Mouse (Mus musculus): ENCODE measurements around the gene Srms. TPM values are rescaled to one million over a fixed set of nuclear protein-coding genes. Genes with fewer than 3 reads are reported as not detected.
A peak's percentile ranks its signal among the peaks of the same experiment; 100 is the strongest.
"Not testable (repeated sequence)": the region's sequence is repeated elsewhere in the genome, so short reads cannot be mapped to it uniquely, and the experiment has no call there.

Gene Srms
- polyA plus RNA-seq, 1 experiment from 2014 or later: 0.05 TPM

- 0 out of 2 replicates have a peak overlapping the region, but pooled peaks have one; percentile 49 for H3K27ac ChIP-seq
Measured at GRCm38 (mm10) chr2:181218881-181219485, 6.0 kb upstream of the Srms start.

GRCm38 (mm10) chr2:181216037-181216436 is 3.1 kb upstream of the Srms start:
- H3K4me1 ChIP-seq (replicated peaks): peaks cover 17% of the 10 kb centered on the region
- H3K4me2 ChIP-seq (replicated peaks): no peak overlapping the region
- peaks cover 34% of the 10 kb centered on the region for H3K27me3 ChIP-seq (replicated peaks)
- no peak overlapping the region for H3K27ac ChIP-seq
- no peak for ATAC-seq
- H3K9ac ChIP-seq: no peak overlapping the region
- no peaks in the 10 kb centered on the region for H3K36me3 ChIP-seq
- no peak overlapping the region for H3K4me3 ChIP-seq (replicated peaks)
- 87% methylated on average over 6 of the region's 6 CpGs for WGBS
- H3K9me3 ChIP-seq: no peaks in the 10 kb centered on the region

More at GRCm38 (mm10) chr2:181218881-181219485, 6.0 kb upstream of the Srms start:
- Histone ChIP-seq H3K27me3 (replicated peaks) (peaks cover 5% of the 10 kb centered on the region), H3K36me3 (no peaks in the 10 kb centered on the region), H3K4me1 (replicated peaks) (peaks cover 9% of the 10 kb centered on the region), H3K9me3 (no peaks in the 10 kb centered on the region), H3K4me3 (replicated peaks) (no peak overlapping the region), H3K9ac (no peak overlapping the region), H3K4me2 (replicated peaks) (peak overlapping the region; percentile 65; the same call in 1 of the 2 replicates)
- WGBS: 55% methylated on average over 5 of the region's 5 CpGs
- ATAC-seq: no peak

- Histone ChIP-seq H3K9ac (peak overlapping the region; percentile 14; the same call in 1 of the 2 replicates), H3K27me3 (replicated peaks) (peaks cover 38% of the 10 kb centered on the region), H3K27ac (no peak overlapping the region), H3K9me3 (no peaks in the 10 kb centered on the region), H3K4me3 (replicated peaks) (peak overlapping the region; percentile 22), H3K4me1 (replicated peaks) (0 out of 2 replicates have a peak, but pooled peaks cover 8% of the 10 kb centered on the region), H3K4me2 (replicated peaks) (peak overlapping the region; percentile 57), H3K36me3 (no peaks in the 10 kb centered on the region)
- peak; percentile 70 for ATAC-seq
- 4% methylated on average over 34 of the region's 34 CpGs for WGBS
Measured at GRCm38 (mm10) chr2:181212389-181213020, 480 bp downstream of the Srms start.

- WGBS: 65% methylated on average over 9 of the region's 9 CpGs
- no peak overlapping the region for H3K9ac ChIP-seq
- no peaks in the 10 kb centered on the region for H3K9me3 ChIP-seq
- no peaks in the 10 kb centered on the region for H3K36me3 ChIP-seq
- no peak overlapping the region for H3K4me2 ChIP-seq (replicated peaks)
- no peak overlapping the region for H3K27ac ChIP-seq
- peaks cover 5% of the 10 kb centered on the region; the same call in 1 of the 2 replicates for H3K27me3 ChIP-seq (replicated peaks)
- H3K4me3 ChIP-seq (replicated peaks): no peak overlapping the region
- peak; percentile 52; the same call in 1 of the 2 replicates for ATAC-seq
- peaks cover 5% of the 10 kb centered on the region; the same call in 1 of the 2 replicates for H3K4me1 ChIP-seq (replicated peaks)
Measured at GRCm38 (mm10) chr2:181206118-181206517, 6.9 kb downstream of the Srms start.

- H3K27me3 ChIP-seq (replicated peaks): 0 out of 2 replicates have a peak, but pooled peaks cover 3% of the 10 kb centered on the region
- H3K9ac ChIP-seq: no peak overlapping the region
- no peak overlapping the region for H3K4me2 ChIP-seq (replicated peaks)
- no peaks in the 10 kb centered on the region for H3K36me3 ChIP-seq
- H3K27ac ChIP-seq: no peak overlapping the region
- ATAC-seq: no peak; the same call in 1 of the 2 replicates
- peaks cover 5% of the 10 kb centered on the region; the same call in 1 of the 2 replicates for H3K4me1 ChIP-seq (replicated peaks)
- H3K4me3 ChIP-seq (replicated peaks): no peak overlapping the region
- no peaks in the 10 kb centered on the region for H3K9me3 ChIP-seq
- 71% methylated on average over 5 of the region's 5 CpGs for WGBS
Measured at GRCm38 (mm10) chr2:181205678-181206077, 7.3 kb downstream of the Srms start.

GRCm38 (mm10) chr2:181202886-181203285 is 10.1 kb downstream of the Srms start:
- ATAC-seq: peak; percentile 79
- no peak overlapping the region for H3K4me2 ChIP-seq (replicated peaks)
- H3K27me3 ChIP-seq (replicated peaks): no peaks in the 10 kb centered on the region
- no peaks in the 10 kb centered on the region for H3K9me3 ChIP-seq
- no peak overlapping the region for H3K4me3 ChIP-seq (replicated peaks)
- H3K9ac ChIP-seq: no peak overlapping the region
- no peak overlapping the region for H3K27ac ChIP-seq
- H3K36me3 ChIP-seq: no peaks in the 10 kb centered on the region
- peaks cover 5% of the 10 kb centered on the region; the same call in 1 of the 2 replicates for H3K4me1 ChIP-seq (replicated peaks)
- WGBS: 71% methylated on average over 6 of the region's 6 CpGs

- no peak within 1 kb of the TSS for H3K4me2 ChIP-seq (replicated peaks)
- no peak within 1 kb of the TSS for H3K27ac ChIP-seq
- H3K4me3 ChIP-seq (replicated peaks): no peak within 1 kb of the TSS
- H3K9ac ChIP-seq: no peak within 1 kb of the TSS
- no peaks in the 10 kb centered on the region for H3K27me3 ChIP-seq (replicated peaks)
- no peaks in the 10 kb centered on the region for H3K36me3 ChIP-seq
- H3K9me3 ChIP-seq: no peaks in the 10 kb centered on the region
- H3K4me1 ChIP-seq (replicated peaks): peaks cover 5% of the 10 kb centered on the region; the same call in 1 of the 2 replicates
- ATAC-seq: peak; percentile 70
- 76% methylated on average over 3 of the region's 3 CpGs for WGBS
Measured at GRCm38 (mm10) chr2:181202422-181202821, 10.6 kb downstream of the Srms start, which contains the start of gene Ptk6. Gene Ptk6 (minus strand): TSS chr2:181202789.

GRCm38 (mm10) chr2:181201606-181202005 is 11.4 kb downstream of the Srms start:
- no peaks in the 10 kb centered on the region for H3K9me3 ChIP-seq
- peaks cover 8% of the 10 kb centered on the region; the same call in 1 of the 2 replicates for H3K4me1 ChIP-seq (replicated peaks)
- H3K36me3 ChIP-seq: no peaks in the 10 kb centered on the region
- WGBS: 66% methylated on average over 3 of the region's 3 CpGs
- H3K4me3 ChIP-seq (replicated peaks): no peak overlapping the region
- ATAC-seq: no peak
- no peak overlapping the region for H3K4me2 ChIP-seq (replicated peaks)
- no peaks in the 10 kb centered on the region for H3K27me3 ChIP-seq (replicated peaks)
- no peak overlapping the region for H3K9ac ChIP-seq
- H3K27ac ChIP-seq: no peak overlapping the region

- H3K27ac ChIP-seq: no peak overlapping the region
- H3K27me3 ChIP-seq (replicated peaks): no peaks in the 10 kb centered on the region
- H3K9ac ChIP-seq: no peak overlapping the region
- no peak overlapping the region for H3K4me2 ChIP-seq (replicated peaks)
- ATAC-seq: peak; percentile 75
- H3K4me1 ChIP-seq (replicated peaks): 0 out of 2 replicates have a peak, but pooled peaks cover 2% of the 10 kb centered on the region
- no peaks in the 10 kb centered on the region for H3K9me3 ChIP-seq
- H3K36me3 ChIP-seq: no peaks in the 10 kb centered on the region
- H3K4me3 ChIP-seq (replicated peaks): no peak overlapping the region
- 63% methylated on average over 4 of the region's 4 CpGs for WGBS
Measured at GRCm38 (mm10) chr2:181196628-181197300, 16.2 kb downstream of the Srms start.

GRCm38 (mm10) chr2:181193044-181193443 is 19.9 kb downstream of the Srms start:
- H3K27me3 ChIP-seq (replicated peaks): no peaks in the 10 kb centered on the region
- no peak overlapping the region for H3K9ac ChIP-seq
- no peak overlapping the region for H3K4me3 ChIP-seq (replicated peaks)
- H3K36me3 ChIP-seq: no peaks in the 10 kb centered on the region
- no peak for ATAC-seq
- WGBS: 75% methylated on average over 3 of the region's 3 CpGs
- H3K4me1 ChIP-seq (replicated peaks): peaks cover 11% of the 10 kb centered on the region
- H3K27ac ChIP-seq: no peak overlapping the region
- no peaks in the 10 kb centered on the region for H3K9me3 ChIP-seq
- H3K4me2 ChIP-seq (replicated peaks): no peak overlapping the region

GRCm38 (mm10) chr2:181191936-181192335 is 21.0 kb downstream of the Srms start:
- Histone ChIP-seq H3K27me3 (replicated peaks) (no peaks in the 10 kb centered on the region), H3K27ac (no peak overlapping the region), H3K9ac (no peak overlapping the region), H3K4me3 (replicated peaks) (no peak overlapping the region), H3K4me1 (replicated peaks) (peaks cover 10% of the 10 kb centered on the region), H3K9me3 (no peaks in the 10 kb centered on the region), H3K36me3 (no peaks in the 10 kb centered on the region), H3K4me2 (replicated peaks) (no peak overlapping the region)
- WGBS: 69% methylated on average over 4 of the region's 4 CpGs
- ATAC-seq: no peak

- ATAC-seq; H3K4me3 ChIP-seq (replicated peaks); H3K36me3 ChIP-seq; H3K27me3 ChIP-seq (replicated peaks); H3K27ac ChIP-seq; H3K4me2 ChIP-seq (replicated peaks); H3K4me1 ChIP-seq (replicated peaks); H3K9ac ChIP-seq; H3K9me3 ChIP-seq: not testable (repeated sequence)
- 70% methylated on average over 4 of the region's 4 CpGs for WGBS
Measured at GRCm38 (mm10) chr2:181191385-181191784, 21.6 kb downstream of the Srms start.

Data from intestine, embryonic 15.5 days (tissue).